Mouse (Mus musculus) embryo, embryonic 11.5 days (tissue): Measurements from ENCODE around the gene Sgpp2.

ENCODE experiments used
- DNase-seq: peaks from one replicate; pipeline ENCODE4 v3.0.0-alpha.2; 2012; ENCODE audit warnings: low read depth, low spot score

The Sgpp2 gene

DNA sequence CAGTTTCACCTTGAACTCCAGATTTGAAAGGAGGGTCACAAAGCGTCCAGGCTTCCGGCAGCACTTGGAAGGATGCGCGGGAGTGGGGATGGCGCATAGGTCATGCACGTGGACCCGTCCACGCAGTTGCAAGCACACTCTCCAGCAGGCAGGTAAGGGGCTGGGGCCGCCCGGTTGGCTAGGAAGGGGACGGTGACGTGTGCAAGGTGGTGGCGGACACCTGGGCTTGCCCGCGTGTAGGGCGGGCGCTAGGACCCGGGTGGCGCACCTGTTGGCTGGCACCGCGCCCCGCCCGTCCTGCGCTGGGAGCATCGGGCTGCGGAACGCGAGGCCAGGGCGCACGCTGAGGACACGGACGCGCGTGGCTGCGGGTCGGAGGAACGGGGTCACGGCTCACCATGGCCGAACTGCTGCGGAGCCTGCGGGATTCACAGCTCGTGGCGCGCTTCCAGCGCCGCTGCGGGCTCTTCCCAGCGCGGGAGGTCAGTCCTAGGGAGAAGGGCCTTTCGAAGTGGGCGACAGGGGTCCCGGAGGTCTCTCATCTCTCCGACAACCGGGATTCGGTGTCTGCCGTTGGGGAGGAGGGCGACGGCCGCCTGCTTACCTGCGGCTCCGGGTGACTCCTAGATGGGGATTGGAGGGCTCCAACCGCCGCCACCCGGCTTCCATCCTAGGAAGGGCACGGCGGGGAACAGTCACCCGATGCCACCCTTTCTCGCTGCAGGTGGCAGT is at the start of gene Sgpp2:
Gene Sgpp2 (plus strand): TSS at position 325 of the 732 bp plus-strand sequence.
- DNase-seq: no peak

DNA sequence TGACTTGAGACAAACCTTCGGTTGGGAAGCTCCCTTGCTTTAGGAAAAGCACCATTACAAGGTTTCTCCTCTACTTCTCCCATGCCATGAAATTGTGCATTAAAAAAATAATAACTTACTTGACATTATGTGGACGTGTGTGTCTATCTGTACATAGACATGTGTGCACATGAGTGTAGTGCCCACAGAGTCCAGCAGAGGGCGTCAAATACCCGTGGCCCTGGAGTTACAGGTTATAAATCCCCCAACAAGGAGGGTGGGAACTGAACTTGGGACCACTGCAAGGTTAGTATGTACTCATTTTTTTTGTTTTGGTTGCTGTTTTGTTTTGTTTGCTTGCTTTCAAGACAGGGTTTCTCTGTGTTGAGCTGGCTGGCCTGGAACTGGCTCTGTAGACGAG is 42.6 kb upstream of the Sgpp2 start:
- DNase-seq: no peak

DNA sequence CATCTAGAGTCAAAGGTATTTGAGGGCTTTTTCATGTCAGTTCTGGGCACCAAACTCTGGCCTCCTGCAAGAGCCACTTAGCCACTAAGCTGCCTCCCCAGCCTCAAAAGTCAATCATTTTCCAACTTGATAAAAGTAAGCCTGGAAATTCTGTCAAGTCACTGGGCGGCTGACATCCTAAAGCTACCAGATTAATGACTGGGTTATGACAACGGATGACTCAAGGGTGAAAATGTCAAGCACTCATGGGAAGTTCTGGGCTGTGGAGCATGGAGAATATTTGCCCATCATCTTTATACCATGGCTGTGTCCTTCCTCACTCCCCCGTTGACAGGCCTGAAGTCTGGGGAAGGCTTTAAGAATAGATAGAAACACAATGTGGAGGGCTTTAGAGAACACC is 37.2 kb upstream of the Sgpp2 start:
- DNase-seq: no peak

DNA sequence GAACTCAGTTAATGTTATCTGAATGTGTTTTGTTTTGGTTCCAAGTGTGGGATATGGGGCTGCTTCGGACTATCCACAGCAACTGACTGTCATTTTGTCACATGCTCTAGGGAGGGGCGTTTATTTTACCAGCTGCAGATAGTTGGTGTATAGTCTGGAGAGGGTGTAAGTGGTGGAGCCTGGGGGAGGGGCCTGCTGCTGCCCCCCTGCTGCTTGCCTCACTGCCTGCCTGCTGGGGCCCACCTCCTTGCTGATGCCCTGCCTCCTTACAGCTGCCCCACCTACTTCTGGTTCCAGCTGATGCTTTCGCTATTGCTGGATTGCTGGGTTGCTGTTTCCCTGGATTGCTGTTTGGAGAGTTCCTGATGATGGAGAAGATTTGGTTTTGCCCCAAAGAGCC is 31.0 kb upstream of the Sgpp2 start:
- DNase-seq: no peak

DNA sequence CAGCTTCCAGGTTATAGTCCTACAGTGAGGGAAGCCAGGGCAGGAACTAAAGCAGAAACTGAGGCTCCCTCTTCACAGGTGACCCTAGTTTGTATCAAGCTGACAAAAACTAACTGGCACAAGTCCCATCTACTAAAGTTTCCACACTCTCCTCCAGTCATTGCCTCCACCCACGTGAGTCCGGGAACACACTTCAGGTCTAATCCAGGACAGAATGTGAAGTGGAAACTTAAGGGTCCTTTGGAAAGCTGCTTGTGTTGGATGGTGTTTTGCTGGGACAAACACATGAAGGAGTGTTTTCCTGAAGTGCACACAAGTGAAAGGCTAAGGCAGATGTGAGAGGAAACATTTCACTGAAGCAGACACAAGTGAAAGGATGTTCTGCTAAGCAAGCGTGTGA is 17.7 kb upstream of the Sgpp2 start:
- DNase-seq: no peak

DNA sequence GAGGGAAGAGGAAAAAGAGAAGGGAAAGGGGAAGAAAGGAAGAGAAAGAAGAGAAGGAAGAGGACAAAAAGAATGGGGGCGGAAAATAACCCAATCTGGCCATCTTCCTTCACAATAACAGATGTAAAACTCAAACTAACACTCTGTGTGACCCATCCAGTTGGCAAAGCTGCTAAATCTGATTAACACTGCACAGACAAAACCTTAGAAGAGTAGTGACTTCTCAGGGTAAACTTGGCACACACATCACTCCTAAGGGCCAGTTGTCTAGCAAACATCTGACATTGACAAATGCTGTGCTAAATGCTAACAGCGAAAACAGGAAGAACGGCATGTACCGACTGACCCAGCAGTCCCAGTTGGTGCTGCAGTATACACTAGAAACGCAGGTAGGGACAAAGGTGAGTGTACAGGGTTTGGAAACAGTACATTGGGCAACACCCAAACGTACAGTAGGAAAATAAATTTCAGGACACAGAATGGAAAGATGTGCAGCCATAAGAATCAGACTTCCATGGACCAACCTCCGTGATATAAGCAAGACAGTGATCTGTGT is 10.4 kb upstream of the Sgpp2 start:
- no peak for DNase-seq

DNA sequence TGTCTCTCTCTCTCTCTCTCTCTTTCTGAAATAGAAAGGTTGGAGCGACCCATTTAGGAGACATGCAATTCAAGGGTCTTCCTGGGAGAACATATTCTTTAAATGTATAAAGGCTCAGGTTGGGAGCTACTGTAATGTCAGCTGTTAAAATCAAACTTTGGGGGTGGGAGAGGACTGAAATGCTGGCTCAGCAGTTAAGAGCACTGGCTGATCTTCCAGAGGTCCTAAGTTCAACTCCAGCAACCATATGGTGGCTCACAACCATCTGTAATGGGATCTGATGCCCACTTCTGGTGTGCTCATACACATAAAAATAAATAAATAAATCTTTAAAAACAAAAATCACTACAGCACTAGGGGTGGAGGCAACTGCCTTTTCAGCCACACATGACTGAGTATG is 1.5 kb upstream of the Sgpp2 start:
- no peak for DNase-seq

DNA sequence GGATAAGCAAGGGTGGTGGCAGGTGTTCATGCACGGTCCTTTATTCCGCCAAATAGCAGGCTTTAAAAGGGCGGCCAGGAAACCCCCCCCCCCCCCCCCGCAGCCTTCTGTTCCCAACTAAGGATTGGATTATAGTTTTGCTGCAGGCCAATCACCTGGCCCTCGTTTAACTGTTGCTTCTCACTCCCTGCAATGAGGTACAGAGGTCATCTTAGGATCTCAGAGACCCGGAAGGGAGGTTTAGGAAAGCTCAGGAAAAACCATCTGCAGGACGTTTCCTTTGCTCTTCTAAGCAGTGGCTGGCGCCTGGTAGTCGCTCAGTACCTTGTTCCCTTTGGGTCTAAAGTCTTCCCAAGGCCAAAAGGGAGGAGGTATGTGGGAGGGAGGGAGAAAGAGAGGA is 865 bp upstream of the Sgpp2 start:
- no peak for DNase-seq

DNA sequence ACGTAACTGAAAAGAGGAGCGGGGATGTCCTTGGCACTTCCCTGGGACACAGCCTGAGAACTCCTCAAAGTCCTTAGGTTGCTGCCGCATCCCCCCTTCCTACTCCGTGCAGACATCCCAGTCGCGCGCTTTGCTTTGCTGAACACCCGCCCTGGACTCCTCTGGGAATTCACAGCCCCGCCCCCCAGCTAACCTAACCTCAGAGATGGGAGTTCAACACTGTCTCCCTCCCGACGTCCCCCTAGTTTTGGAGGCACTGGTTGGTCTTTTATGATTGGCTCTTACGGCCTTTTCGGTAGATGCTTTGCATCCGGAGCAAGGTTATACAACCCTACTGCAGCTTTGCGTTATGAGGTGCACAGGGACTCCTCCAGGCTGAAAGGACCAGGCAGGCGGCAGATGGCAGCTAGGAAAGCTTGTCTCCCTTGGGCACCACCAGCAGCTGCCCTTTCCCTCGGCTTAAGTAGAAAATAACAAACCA is 756 bp downstream of the Sgpp2 start:
- no peak for DNase-seq

DNA sequence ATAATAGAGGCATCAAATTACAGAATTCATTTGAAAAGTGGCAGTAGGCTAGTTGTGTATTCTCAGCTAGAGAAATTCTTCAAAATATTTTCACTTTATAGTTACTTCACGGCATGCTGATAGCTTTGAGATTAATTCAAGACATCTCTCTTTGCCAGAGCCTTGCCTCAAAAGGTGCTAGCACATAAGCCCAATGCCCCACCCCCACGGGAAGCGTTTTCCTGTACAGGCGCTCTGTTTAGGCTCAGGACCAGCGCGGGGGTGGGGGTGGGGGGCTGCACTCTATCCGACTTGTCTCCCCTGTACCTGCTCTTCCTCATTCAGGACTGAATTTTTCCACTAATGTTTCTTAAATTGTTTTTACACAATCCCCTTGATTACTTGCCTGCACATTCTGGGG is 1.3 kb downstream of the Sgpp2 start:
- DNase-seq: no peak

DNA sequence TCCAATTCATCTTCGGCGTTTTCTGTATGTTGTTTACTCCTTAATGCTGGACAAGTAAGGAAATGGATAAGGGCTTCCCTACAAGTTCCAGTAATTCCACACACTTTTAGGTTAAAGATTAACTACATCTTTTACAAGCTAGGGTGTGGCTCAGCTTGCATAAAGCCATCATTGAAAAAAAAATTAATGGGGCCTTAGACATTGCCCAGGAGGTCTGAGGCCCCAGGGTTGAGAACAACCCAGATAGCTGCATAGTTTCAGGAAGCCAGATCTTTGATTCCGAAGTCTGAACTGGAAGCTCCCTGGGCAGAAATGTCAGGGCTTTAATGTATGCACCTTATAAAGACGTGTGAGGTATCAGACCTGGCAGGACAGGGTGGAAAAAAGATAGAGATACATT is 2.8 kb downstream of the Sgpp2 start:
- DNase-seq: no peak

DNA sequence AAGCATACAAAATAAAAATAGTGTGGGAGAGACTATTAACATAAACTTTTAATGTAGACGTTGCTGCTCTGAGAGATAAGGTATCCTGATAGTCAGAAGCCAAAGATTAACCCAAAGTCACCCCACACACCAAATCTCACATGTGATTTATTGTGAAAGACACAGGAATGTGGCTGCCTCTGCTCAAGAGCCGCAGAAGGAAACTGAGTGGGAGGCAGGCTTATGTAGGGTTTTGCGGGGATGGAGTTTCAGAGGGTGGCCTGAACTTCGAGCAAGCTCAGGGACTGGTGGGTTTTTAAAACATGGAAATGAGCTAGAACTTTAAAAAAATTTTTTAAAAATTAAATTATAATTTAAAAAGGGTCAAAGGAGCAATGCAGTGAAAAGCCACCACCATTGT is 3.8 kb downstream of the Sgpp2 start:
- DNase-seq: no peak

DNA sequence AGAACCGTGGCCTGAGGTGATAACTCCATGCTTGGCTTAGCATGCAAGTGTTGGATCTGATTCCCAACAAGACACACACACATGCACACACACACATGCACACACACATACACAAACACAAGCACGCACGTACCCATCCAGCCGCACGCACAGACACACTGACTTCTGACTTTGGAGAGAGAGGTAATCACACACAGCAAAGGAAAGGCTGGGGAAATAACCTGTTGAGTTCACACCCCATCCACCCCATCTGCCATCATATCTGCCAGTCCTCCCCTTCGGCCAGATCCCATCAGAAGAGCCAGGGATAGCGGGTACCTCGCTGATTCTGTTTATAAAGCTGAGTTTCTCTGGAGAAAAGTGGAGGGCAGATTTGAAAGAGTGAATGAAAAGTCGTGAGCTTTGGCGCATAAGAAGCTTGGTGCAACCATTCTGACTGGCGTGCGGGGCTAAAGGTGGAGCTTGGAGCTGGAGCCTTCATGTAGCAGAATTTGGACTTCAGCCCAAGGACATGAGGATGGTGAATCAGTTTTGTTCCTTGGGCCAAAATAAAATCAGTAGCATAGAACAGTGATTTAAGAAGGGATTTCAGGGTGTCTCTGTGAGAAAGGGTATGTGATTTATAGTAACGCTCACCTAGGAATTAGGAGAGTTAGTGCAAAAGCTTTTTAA is 8.1 kb downstream of the Sgpp2 start:
- no peak for DNase-seq

DNA sequence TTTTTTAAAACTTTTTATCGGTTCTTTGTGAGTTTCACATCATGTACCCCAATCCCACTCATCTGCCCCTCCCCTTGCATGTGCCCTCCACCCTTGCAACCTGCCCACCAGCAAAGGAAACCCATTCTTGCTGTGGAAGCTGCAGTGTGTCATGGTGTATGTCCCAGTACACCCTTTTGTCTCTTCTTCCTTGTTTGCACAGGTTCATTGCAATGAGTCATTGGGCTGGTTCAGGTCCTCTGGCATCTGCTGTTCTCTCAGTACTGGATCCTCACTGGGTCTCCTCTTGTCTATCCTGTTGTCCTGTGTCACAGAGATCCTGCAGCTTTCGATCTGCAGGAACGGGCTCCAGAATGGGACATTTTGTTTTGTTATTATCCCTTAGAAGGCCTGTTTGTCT is 10.1 kb downstream of the Sgpp2 start:
- DNase-seq: no peak

DNA sequence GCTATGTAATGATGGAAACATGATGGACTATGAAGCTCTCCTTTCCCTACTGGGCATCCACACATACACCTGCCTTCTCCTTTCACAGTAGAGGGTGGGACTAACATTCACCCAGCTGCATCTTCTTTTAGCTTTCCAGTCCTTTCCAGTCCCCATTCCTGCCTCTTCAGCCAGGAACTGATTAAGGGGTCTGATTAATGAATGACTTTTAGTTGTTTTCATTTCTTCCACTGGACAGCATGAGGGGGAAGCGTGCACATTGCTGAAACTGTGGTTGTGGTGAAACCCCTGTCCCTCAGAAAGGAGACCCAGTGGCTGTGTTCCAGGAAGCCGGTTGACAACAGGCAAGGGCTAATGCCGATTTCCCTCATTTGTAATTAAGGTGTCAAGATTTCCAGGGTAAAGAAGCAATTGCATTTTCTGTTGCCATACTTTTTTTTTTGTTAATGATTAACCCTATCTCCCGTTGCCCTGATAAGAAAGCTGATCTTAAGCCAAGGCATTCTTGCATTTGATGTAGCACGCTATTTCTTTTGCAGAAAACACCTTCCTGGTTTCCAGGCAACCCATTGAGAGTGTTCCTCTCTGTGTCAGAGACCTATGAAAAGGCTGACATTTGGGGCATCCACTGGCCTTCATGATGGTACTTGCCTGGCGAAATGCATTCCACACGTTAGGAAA is 12.1 kb downstream of the Sgpp2 start:
- DNase-seq: no peak

DNA sequence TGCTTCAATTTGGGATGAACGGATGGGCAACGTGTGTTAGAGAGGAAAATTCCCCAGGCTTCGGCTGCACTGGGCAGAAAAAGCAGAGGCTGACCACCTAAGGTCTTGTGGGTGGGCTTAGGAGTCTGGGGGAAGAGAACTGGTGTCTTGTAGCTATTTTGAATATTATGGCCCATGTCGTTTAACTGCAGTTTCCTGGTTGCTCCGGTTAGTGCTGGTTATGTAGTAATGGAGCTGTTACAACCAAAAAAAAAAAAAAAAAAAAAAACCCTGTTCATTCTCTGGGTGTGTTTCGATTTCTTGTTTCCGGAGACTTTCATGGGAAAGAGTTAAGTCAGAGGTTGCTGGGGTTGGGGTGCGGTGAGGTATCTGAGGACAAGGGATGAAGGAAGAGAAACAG is 12.7 kb downstream of the Sgpp2 start:
- no peak for DNase-seq

DNA sequence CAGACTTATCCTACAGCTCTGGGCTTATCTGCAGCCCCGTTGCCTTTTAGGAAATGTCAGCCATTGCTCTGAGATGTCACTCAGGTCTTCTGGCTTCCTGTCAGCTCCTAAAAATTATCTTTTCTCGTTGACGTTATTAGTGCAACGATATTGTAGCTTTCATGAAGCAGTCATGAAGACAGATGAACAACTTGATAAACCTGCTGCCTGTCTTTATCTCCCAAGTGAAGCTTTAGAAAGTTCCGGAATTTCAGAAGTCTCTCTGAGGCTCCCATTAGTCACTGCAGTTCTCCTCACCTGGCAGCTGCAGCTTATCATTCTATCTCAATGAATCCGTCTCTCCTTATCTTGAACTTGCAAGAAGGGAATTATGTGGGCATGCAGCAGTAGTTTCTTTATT is 13.9 kb downstream of the Sgpp2 start:
- DNase-seq: no peak

DNA sequence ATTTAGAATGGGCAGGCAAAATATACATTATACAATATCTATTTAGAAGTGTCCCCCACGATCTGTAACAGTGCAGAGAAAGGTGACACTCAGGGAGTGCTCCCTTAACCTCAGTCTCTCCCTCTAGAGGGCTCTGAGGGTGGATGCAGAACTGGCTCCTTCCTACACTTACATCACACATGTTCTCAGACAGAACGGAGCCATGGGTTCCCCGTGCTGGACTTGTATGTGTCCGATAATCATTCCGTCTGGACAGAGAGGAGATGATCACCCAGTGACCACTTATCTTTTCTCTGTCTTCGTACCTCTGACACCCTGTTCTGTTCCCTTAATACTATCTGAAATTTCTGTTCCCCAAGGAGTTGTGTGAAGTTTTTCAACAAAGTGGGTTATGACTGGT is 15.7 kb downstream of the Sgpp2 start:
- no peak for DNase-seq

DNA sequence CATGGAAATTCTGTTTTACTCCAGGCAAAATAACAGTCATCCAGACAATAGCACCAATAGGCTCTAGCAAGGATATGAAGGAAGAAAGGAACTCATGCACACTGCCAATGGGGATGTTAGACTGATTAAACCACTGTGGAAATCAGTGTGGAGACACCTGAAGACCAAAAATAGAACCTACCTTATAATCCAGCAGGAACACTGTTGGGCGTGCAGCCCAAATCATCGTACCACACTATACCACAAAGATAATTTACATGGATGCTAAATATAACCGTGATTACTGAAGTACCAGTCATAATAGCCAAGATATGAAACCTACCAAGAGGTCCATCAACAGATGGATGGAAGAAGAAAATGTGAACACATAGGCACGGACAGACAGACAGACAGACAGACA is 18.5 kb downstream of the Sgpp2 start:
- DNase-seq: no peak

DNA sequence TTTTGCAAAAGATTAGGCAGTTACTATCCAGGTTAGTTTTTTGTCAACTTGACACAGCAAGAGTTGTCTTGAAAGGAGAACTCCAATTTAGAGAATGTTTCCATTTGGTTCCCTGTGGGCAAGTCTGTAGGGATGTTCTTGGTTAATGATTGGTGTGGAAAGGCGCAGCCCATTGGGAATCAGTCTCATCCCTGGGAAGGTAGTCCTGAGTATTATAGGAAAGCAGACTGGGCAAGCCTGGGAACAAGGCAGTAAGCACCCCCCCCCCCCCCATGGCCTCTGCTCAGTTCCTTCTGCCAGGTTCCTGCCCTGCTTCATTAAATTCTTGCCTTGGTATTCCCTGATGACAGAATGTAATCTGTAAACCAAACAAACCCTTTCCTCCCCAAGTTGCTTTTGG is 19.7 kb downstream of the Sgpp2 start:
- no peak for DNase-seq

DNA sequence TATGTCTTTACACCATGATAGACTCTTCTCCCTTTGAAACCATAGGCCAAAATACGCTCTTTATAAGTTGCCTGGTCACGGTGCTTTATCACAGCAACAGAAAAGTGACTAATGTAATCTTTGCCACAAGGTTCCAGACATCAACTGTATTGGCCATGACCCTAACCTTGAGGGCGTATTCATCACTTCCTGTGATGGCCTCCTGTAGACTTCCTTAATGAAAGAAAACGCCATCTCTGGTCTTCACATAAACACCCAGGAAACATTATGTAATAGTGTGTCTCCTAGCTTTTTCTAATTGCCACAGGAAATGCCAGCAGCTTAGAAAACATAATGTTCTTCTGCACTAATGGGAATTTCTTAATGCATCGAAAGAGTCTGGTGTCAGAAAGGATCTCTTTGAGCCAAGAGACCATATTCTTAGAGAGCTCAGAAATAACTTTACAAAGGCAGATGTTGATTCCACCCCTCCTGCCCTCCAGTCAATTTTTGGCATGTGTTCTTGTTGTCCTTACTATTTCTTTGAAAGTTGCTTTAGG is 20.5 kb downstream of the Sgpp2 start:
- DNase-seq: no peak

DNA sequence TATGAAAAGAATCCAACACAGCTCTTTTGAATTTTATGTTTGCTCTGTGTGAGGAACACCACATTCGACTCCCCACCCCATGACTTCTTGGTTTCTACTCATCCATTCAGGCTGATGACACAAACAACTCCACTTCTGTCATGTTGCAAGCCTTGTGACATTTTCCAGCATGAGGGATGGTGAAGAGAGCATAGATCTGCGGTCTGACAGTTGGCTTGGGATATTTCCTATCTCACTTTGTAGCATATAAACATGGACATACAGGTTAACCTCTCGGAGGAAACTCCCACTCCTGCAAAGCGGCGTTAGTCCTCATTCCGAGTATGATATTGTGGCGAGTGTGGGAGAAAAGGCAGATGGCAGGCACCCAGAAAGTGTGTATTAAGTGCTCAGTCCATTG is 27.6 kb downstream of the Sgpp2 start:
- no peak for DNase-seq
